Mouse (Mus musculus) layer of hippocampus, postnatal 10 days (tissue): Measurements from ENCODE around the gene Serpina1b. TPM values are rescaled to one million over a fixed set of nuclear protein-coding genes. Genes with fewer than 3 reads are reported as not detected.
"Not testable (repeated sequence)": the region's sequence is repeated elsewhere in the genome, so short reads cannot be mapped to it uniquely, and the experiment has no call there.

Source experiments
- DNase-seq, 2 experiments: peaks; one replicate each; pipeline ENCODE4 v3.0.0; 2021; ENCODE audit warnings: low spot score in 2 of 2
- long read RNA-seq: library from polyadenylated mRNA; stranded (forward); transcript quantifications from one replicate; pipeline ENCODE4 v2.0.0, GENCODE M21; 2023
- total RNA-seq, 2 experiments: library from RNA; stranded (reverse); gene quantifications; 2 replicates each; pipeline ENCODE4 v1.2.3; 2021

The Serpina1b gene
- total RNA-seq = not detected
- long read RNA-seq, partial matches to known transcripts = 1 of 2 reads
- long read RNA-seq, other reads (novel, unspliced or antisense) = 0 of 2 reads

DNA sequence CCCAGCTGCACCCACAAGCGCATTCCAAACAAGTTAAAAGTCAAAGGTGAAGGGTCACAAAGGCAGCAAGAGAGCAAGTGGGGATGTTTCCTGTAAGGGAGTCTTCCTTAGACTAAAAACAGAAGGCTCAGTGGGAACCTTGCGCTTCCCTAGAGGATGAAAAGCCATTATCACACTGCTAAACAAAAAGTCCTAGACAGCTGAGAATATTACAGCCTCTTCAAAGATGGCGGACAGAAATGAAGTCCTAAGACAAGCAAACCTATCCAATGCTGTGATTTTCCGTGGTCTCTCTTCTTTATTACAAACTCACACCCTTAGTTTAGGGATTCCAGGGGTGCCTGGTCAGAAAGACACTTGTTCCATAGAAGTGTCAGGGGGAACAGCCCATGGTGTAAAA is at the start of gene Serpina1b:
Gene Serpina1b, minus strand, starts transcription at position 101 of the 400 bp plus-strand sequence.
- not testable (repeated sequence) for DNase-seq

GRCm38 (mm10) chr12:103866873-103867272 is 36.7 kb upstream of the Serpina1b start:
- DNase-seq = not testable (repeated sequence)

DNA sequence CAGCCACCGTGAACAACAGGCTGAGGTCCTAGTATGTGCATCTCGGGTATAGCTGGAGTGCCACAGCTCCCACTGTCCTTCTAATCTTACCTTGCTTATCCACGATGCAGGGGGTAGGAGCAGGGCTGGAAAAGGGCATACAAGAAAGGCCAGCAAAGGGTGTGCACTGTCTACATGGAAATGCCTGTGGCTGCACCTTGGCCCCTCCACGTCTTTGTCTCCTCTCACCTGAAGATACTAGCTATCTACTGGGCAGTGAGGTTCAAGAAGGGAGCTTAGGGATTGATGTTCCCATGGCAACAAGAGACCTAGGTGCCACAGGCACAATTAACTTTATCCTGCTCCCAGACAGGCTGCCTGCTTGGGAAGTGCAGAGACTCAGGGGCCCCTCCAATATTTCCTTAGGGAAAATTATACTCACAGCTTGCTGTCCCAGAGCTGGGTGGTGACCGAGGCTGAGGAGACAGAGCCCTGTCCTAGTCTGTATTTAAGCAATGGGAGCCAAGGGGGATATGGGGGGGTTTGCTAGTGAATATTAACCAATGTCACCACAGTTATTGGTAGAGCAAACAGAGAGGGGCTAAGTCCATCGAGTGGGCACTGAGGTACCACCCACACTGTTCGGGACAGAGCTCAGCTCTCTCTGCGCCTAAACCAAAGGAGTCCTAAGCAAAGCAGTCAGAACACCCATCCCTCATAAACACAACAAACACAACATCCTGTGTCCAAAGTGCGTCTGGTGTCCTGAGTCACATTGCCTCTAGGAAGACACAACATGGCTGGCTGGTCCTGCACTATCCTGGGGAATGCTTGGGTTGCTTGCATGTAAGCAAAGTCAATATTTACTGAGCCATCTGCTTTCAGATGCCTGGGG is 33.2 kb upstream of the Serpina1b start, which contains the start of gene Serpina1a:
Gene Serpina1a, minus strand, starts transcription at position 462 of the 874 bp plus-strand sequence.
- DNase-seq = not testable (repeated sequence)

DNA sequence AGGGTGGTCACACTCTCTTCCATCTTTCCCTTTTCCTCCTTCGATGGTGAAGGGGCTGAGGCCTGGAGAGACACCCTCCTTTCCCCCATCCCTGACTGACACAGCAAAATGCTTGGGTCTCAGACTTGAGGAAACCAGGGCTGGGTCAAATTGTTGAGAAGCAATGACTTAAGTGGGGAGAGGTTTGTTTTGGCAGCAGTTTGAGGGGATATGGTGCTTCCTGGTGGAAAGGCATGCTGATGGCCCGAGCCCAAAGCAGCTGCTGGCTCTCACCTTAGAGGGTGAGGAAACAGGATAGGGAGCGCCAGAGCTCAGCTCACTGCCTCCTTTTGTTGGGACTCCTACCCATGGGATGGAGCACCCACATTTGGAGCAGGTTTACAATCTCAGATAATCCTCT is 30.8 kb upstream of the Serpina1b start:
- DNase-seq = no peak

GRCm38 (mm10) chr12:103860571-103860970 is 30.4 kb upstream of the Serpina1b start:
- DNase-seq = not testable (repeated sequence)

DNA sequence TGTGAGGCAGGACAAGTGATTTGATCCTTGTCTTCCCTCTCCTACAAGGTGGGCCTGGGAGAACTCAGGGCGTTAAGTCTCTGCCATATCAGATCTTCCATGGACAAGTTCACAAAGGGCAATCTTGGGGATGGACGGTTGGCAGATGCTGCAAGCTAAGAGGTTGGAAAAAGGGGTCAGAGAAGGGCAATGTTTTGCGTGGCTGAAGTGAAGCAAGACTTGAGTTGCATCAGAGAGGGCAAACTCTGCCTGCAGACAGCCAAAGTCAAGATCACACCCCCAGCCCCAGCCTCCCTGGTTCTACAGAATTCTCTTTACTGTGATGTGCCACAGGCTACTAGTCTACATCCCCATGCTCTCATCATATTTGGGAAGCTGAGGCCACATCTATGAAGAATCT is 29.4 kb upstream of the Serpina1b start:
- not testable (repeated sequence) for DNase-seq

DNA sequence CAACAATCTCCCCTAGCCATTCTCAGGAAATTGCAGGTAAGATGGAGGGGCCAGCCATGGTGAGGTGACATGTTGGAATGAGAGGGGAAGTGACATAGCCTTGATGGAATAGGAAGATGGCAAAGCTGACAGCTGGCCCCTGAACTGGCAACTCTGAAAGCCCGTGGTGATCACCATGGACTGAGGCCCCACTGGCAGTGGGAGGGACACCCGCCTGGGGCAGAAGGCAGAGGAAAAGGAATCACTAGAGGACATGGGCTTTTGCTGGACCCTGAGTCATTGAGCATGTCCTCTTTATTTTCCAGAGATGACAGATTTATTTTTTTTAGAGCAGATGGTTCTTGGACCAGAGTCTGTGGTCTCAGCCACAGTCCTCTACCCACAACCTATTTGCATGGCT is 22.9 kb upstream of the Serpina1b start:
- not testable (repeated sequence) for DNase-seq

DNA sequence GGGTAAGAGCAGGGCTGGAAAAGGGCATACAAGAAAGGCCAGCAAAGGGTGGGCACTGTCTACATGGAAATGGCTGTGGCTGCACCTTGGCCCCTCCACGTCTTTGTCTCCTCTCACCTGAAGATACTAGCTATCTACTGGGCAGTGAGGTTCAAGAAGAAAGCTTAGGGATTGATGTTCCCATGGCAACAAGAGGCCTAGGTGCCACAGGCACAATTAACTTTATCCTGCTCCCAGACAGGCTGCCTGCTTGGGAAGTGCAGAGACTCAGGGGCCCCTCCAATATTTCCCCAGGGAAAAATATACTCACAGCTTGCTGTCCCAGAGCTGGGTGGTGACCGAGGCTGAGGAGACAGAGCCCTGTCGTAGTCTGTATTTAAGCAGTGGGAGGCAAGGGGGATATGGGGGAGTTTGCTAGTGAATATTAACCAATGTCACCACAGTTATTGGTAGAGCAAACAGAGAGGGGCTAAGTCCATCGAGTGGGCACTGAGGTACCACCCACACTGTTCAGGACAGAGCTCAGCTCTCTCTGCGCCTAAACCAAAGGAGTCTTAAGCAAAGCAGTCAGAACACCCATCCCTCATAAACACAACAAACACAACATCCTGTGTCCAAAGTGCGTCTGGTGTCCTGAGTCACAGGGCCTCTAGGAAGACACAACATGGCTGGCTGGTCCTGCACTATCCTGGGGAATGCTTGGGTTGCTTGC is 2.4 kb downstream of the Serpina1b start:
- not testable (repeated sequence) for DNase-seq

GRCm38 (mm10) chr12:103823826-103824225 is 6.3 kb downstream of the Serpina1b start:
- DNase-seq = not testable (repeated sequence)

- not testable (repeated sequence) for DNase-seq
These were observed 56.8 kb downstream of the Serpina1b start, which contains the start of gene Serpina1d for GRCm38 (mm10) chr12:103773246-103773851. Gene Serpina1d (minus strand): TSS chr12:103773592.

DNA sequence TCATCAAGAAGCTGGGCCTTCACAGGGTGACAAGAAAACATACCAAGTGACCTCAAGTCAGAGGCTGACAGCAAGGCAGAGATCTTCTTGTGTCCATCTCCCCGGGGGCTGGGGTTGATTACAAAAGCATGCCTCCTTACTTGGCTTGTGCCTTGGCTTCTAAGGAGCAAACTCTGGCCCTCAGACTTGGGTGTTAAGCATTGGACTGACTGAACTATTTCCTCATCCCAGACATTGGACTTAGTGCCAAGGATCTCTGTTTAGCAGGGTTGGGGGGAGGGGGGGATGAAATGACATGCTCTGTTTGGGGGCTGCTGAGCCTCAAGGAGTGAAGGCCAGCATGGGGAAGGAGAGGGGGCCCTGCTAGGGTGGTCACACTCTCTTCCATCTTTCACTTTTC is 59.6 kb downstream of the Serpina1b start:
- DNase-seq = not testable (repeated sequence)

- not testable (repeated sequence) for DNase-seq
These were observed 67.1 kb downstream of the Serpina1b start for GRCm38 (mm10) chr12:103763083-103763482.

DNA sequence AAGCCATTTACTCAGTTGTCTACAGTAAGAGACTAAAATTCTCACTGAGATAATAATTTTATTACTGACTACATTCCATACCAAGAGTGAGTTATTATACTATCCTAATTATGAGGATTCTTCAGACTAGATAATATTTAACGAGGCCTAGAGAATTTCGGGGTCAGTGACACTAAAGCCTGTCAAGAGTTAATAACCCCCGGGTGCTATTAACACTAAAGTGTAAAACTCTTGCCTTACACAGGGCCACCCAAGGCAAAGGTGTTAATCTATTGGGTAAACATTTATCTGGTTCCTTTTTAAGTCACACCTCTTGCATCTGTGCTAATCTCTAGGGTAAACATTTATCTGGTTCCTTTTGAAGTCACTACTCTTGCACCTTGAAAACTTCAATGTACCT is 69.9 kb downstream of the Serpina1b start:
- not testable (repeated sequence) for DNase-seq

DNA sequence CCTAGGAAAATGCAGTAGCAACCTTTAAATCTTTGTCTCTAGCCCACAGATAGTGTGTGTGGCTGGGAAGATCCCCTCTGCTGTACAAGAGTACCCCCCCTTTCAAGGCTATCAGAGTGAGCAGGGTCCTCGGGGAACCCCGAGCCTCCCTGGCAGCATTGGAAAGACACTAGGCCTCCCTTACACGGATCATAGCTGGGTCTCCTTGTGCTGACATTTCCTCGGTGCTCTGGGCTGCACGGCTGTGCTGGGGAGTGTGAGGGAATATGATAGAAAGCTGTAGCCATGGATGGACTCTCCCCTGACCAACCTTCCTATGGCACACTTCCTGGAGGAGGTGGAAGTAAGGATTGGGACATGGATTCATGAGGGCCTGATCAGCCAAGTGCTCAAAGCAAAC is 84.2 kb downstream of the Serpina1b start:
- DNase-seq = not testable (repeated sequence)

GRCm38 (mm10) chr12:103737791-103738580 is 92.2 kb downstream of the Serpina1b start:
- not testable (repeated sequence) for DNase-seq

DNA sequence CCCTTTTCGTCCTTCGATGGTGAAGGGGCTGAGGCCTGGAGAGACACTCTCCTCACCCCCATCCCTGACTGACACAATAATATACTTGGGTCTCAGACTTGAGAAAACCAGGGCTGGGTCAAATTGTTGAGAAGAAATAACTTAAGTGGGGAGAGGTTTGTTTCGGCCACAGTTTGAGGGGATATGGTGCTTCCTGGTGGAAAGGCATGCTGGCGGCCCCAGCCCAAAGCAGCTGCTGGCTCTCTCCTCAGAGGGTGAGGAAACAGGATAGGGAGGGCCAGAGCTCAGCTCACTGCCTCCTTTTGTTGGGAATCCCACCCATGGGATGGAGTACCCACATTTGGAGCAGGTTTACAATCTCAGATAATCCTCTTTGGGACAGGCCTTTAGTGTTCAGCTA is 94.6 kb downstream of the Serpina1b start:
- not testable (repeated sequence) for DNase-seq

- not testable (repeated sequence) for DNase-seq
These were observed 95.1 kb downstream of the Serpina1b start for GRCm38 (mm10) chr12:103735101-103735500.

GRCm38 (mm10) chr12:103711537-103711936 is 118.6 kb downstream of the Serpina1b start:
- no peak for DNase-seq

DNA sequence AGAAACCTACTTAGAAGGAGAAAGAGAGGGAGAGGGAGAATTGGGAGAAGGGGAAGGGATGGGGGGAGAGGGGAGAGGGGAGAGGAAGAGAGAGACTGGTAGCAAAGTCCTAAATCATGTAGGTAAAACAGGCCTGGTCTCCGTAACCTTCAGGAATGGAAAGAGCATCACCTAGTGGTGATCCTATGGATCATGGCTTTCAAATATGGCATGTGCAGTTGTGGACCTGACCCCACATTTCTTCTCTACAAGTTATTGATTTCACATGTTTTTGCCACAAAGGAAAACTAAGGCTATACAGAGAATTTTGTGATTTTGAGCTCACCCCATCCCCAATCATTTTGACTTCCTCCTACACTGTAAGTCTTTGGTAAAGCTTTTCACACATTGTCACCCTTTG is 119.8 kb downstream of the Serpina1b start:
- no peak for DNase-seq

- no peak for DNase-seq
These were observed 124.1 kb downstream of the Serpina1b start for GRCm38 (mm10) chr12:103706113-103706512.
